Mouse (Mus musculus) heart, embryonic 16.5 days (tissue): ENCODE measurements around the gene Zfp207. TPM values are rescaled to one million over a fixed set of nuclear protein-coding genes. Genes with fewer than 3 reads are reported as not detected.
"Not testable (repeated sequence)": the region's sequence is repeated elsewhere in the genome, so short reads cannot be mapped to it uniquely, and the experiment has no call there.

Experiments used
- ATAC-seq: fragments of 200-750 bp; cut with Nextera tagmentation; replicated peaks from 2 replicates; pipeline ENCODE4 v1.8.0; 2017; ENCODE audit warnings: moderate number of reproducible peaks; ENCODE audit not compliant: insufficient read depth, low FRiP score; ENCODE audit errors: extremely low read depth
- H3K27ac ChIP-seq: fragments of 300-500 bp; sonication (generic); 2 replicates; pipeline ENCODE4 v1.5.1; 2014; ENCODE audit warnings: mild to moderate bottlenecking, low read length, control low read depth, moderate library complexity
- H3K27me3 ChIP-seq: fragments of 300-500 bp; sonication (generic); 2 replicates; pipeline ENCODE4 v1.6.1; 2014; ENCODE audit warnings: low read length, mixed read lengths; ENCODE audit not compliant: control insufficient read depth, insufficient read depth
- H3K36me3 ChIP-seq: fragments of 300-500 bp; sonication (generic); 2 replicates; pipeline ENCODE4 v1.6.1; 2014; ENCODE audit not compliant: control insufficient read depth, insufficient read depth
- H3K4me1 ChIP-seq: fragments of 300-500 bp; sonication (generic); 2 replicates; pipeline ENCODE4 v1.6.1; 2014; ENCODE audit warnings: low read length, mixed read lengths; ENCODE audit not compliant: control insufficient read depth, insufficient read depth
- H3K4me2 ChIP-seq: fragments of 300-500 bp; sonication (generic); 2 replicates; pipeline ENCODE4 v1.6.1; 2014; ENCODE audit warnings: low read depth, mild to moderate bottlenecking, control low read depth, low read length
- H3K4me3 ChIP-seq: fragments of 300-500 bp; sonication (generic); 2 replicates; pipeline ENCODE4 v1.5.1; 2014; ENCODE audit warnings: mild to moderate bottlenecking, control low read depth, low read length
- H3K9ac ChIP-seq: fragments of 300-500 bp; sonication (generic); 2 replicates; pipeline ENCODE4 v1.6.1; 2014; ENCODE audit warnings: low read length, control low read depth
- H3K9me3 ChIP-seq: fragments of 300-500 bp; sonication (generic); replicated peaks from 2 replicates; pipeline ENCODE4 v1.6.1; 2016; ENCODE audit warnings: low read length; ENCODE audit not compliant: control insufficient read depth
- WGBS: fragments of 180-500 bp; shearing (Covaris S2); extraction: QIAGEN DNeasy Blood & Tissue Kit; methylation state at CpG from one replicate; pipeline ENCODE4 v1.1.7; 2014; 5-methylcytosine and 5-hydroxymethylcytosine counted together
- polyA plus RNA-seq: library from polyadenylated mRNA; unstranded; fragments of >200 nt; fragmentation: Nextera tagmentation; extraction: Ambion mirVana; gene quantifications from 2 replicates; pipeline ENCODE4 v1.2.1, GENCODE M21; 2015

Zfp207 gene
- polyA plus RNA-seq, 1 experiment from 2014 or later, result 155 TPM

DNA sequence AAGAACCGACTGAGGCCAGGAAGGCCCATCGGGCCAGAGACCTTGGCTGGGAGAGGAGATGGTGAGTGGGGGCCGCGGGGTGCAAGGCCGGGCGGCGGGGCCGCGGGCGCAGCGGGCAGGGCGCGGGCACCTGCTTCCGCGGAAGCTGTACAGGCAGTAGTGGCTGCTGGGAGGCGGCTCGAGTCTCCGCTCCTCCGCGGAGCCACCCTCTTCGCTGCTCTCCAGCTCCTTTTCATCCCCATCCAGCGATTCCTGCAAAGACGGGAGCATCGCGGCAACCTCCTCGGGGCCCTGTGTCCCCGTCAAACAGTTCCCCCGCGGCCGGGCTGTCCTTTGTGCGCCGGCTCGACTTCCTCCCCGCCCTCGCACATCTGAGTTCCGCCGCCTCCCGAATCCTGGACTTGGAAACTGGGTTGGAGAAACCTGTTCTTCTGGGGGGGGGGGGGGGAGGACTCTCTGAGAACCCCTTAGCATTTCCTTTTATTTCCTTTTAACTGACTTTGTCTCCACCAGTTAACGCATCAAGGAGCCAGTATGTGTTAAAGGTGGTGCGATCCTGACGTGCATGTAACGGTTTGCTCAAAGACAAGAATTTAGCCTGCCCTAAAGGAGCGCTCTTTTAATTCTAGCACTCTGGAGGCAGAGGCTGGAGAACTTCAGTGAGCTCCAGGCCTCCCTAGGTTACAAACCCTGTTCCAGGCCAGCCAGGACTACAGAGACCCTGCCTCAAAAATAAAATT lies 5.2 kb upstream of the Zfp207 start, which contains the start of gene 5730455P16Rik:
TSS of gene 5730455P16Rik (minus strand) at position 323 of the 740 bp plus-strand sequence.
- peak within 1 kb of the TSS; percentile 85 for H3K27ac ChIP-seq
- H3K9ac ChIP-seq, result peak within 1 kb of the TSS; percentile 97
- under 1% methylated on average over 37 of the region's 43 CpGs for WGBS
- H3K4me1 ChIP-seq, result peaks cover 13% of the 10 kb centered on the region
- H3K9me3 ChIP-seq, result no peaks in the 10 kb centered on the region
- no peaks in the 10 kb centered on the region for H3K27me3 ChIP-seq
- ATAC-seq, result peak; percentile 79
- H3K4me3 ChIP-seq, result peak within 1 kb of the TSS; percentile 95
- peaks cover 12% of the 10 kb centered on the region for H3K36me3 ChIP-seq
- H3K4me2 ChIP-seq, result peak within 1 kb of the TSS; percentile 97

DNA sequence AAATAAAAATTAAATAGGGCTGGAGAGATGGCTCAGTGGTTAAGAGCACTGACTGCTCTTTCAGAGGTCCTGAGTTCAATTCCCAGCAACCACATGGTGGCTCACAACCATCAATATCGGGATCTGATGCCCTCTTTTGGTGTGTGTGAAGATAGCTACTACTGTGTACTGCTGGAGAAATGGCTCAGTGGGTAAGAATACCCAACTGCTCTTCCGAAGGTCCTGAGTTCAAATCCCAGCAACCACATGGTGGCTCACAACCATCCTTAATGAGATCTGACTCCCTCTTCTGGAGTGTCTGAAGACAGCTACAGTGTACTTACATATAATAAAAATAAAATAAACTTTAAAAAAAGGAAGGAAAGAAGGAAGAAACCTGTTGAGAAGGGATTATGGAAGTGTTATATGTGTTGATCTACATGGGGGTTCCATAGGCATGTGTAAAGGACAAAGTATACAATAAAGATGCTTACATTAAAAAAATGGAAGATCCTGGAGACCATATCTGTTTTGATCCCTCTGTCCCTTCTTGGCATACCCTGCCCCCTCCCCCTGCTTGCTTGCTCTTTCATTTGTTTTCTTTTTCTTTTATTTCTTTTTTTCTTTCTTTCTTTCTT lies 4.5 kb upstream of the Zfp207 start:
- not testable (repeated sequence) for ATAC-seq, H3K27me3 ChIP-seq, H3K36me3 ChIP-seq, H3K9me3 ChIP-seq
- 63% methylated on average over 2 of the region's 2 CpGs for WGBS
- H3K27ac ChIP-seq, result peak overlapping the region; percentile 85
- H3K9ac ChIP-seq, result peak overlapping the region; percentile 97
- H3K4me1 ChIP-seq, result peaks cover 13% of the 10 kb centered on the region
- peak overlapping the region; percentile 97 for H3K4me2 ChIP-seq
- H3K4me3 ChIP-seq, result peak overlapping the region; percentile 95

DNA sequence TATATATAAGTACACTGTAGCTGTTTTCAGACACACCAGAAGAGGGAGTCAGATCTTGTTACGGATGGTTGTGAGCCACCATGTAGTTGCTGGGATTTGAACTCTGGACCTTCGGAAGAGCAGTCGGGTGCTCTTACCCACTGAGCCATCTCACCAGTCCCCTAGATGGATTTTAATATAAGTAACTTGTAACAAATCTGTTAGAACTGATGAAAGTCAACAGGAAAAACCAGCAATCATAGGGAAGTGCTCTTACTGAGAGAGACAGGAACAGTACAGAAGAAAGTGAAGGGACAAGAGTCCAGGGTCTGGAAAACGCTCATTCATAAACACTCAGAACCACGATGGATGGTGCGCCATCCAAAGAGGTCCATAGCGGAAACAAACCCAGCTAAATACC lies 3.9 kb upstream of the Zfp207 start:
- H3K9ac ChIP-seq, H3K27me3 ChIP-seq, H3K4me3 ChIP-seq, ATAC-seq, H3K36me3 ChIP-seq, H3K4me2 ChIP-seq, H3K27ac ChIP-seq, H3K9me3 ChIP-seq: not testable (repeated sequence)
- whole genome bisulfite sequencing, result 92% methylated on average over 7 of the region's 7 CpGs
- H3K4me1 ChIP-seq, result peaks cover 13% of the 10 kb centered on the region

GRCm38 (mm10) chr11:80382626-80383018 lies 457 bp upstream of the Zfp207 start:
- ATAC-seq, result no peak
- WGBS, result 5% methylated on average over 12 of the region's 12 CpGs

DNA sequence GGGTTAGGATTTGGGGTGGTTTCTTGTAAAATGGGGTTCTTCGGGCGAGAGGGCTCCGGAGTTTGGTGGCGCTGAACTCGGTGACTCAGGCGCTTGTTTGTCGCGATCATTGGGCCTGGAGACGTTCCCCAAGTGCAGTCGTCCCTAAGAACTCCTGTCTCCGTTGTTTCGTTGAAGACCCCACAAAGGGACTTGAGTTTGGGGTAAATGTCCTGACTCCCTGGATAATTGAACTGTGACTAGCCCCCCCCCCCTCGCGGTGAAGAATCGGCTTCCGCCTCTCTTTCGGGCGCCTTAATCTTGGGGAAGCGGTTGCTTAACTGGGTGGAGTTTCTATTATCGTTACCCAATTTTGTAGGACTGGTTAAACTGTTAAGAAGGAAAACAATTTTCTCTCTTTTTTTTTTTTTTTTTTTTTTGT lies 557 bp downstream of the Zfp207 start:
- Histone ChIP-seq H3K4me1 (peaks cover 29% of the 10 kb centered on the region), H3K9ac (peak overlapping the region; percentile 93), H3K4me2 (no peak overlapping the region), H3K4me3 (peak overlapping the region; percentile 70), H3K9me3 (no peaks in the 10 kb centered on the region), H3K27ac (peak overlapping the region; percentile 85), H3K36me3 (peaks cover 18% of the 10 kb centered on the region), H3K27me3 (no peaks in the 10 kb centered on the region)
- under 1% methylated on average over 20 of the region's 20 CpGs for WGBS
- peak; percentile 14 for ATAC-seq

More at GRCm38 (mm10) chr11:80382626-80383018, 457 bp upstream of the Zfp207 start:
- H3K4me3 ChIP-seq, result peak overlapping the region; percentile 70
- H3K4me2 ChIP-seq, result peak overlapping the region; percentile 65
- H3K9me3 ChIP-seq, result no peaks in the 10 kb centered on the region
- H3K4me1 ChIP-seq, result peaks cover 32% of the 10 kb centered on the region
- H3K27me3 ChIP-seq, result no peaks in the 10 kb centered on the region
- H3K36me3 ChIP-seq, result peaks cover 8% of the 10 kb centered on the region; the same call in 1 of the 2 replicates
- peak overlapping the region; percentile 74 for H3K9ac ChIP-seq
- peak overlapping the region; percentile 85 for H3K27ac ChIP-seq

GRCm38 (mm10) chr11:80384461-80384860 lies 1.4 kb downstream of the Zfp207 start:
- H3K9me3 ChIP-seq, result no peaks in the 10 kb centered on the region
- H3K4me1 ChIP-seq, result peaks cover 29% of the 10 kb centered on the region
- peak overlapping the region; percentile 76 for H3K4me2 ChIP-seq
- peak overlapping the region; percentile 57 for H3K9ac ChIP-seq
- H3K36me3 ChIP-seq, result peaks cover 24% of the 10 kb centered on the region
- no peak for ATAC-seq
- no peak overlapping the region for H3K27ac ChIP-seq
- no peaks in the 10 kb centered on the region for H3K27me3 ChIP-seq
- H3K4me3 ChIP-seq, result peak overlapping the region; percentile 58

DNA sequence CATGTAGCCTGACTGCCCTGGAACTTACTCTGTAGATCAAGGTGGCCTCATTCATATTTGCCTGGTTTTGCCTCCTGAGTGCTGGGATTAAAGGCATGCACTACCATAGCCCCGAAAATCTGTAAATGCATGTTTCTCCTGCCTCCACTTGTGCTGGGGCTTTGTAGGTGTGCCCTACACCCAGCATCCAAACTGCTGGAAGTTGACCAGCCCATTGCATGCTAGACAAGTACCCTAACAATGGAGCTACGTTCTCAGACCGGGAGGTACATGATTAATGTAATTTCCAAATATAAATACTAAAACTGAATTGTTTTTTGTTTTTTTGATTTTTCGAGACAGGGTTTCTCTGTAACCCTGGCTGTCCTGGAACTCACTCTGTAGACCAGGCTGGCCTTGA lies 2.0 kb downstream of the Zfp207 start:
- H3K27ac ChIP-seq, result no peak overlapping the region

GRCm38 (mm10) chr11:80386790-80387189 lies 3.7 kb downstream of the Zfp207 start:
- 39% methylated on average over 2 of the region's 2 CpGs for WGBS
- Histone ChIP-seq H3K27ac (no peak overlapping the region), H3K36me3 (peaks cover 32% of the 10 kb centered on the region), H3K4me1 (peaks cover 29% of the 10 kb centered on the region), H3K9ac (no peak overlapping the region), H3K9me3 (no peaks in the 10 kb centered on the region), H3K4me2 (0 out of 2 replicates have a peak overlapping the region, but pooled peaks have one; percentile 3), H3K27me3 (no peaks in the 10 kb centered on the region), H3K4me3 (no peak overlapping the region)
- ATAC-seq, result no peak

More for the DNA sequence above, 2.0 kb downstream of the Zfp207 start:
- peaks cover 26% of the 10 kb centered on the region for H3K36me3 ChIP-seq
- no peaks in the 10 kb centered on the region for H3K27me3 ChIP-seq
- peaks cover 29% of the 10 kb centered on the region for H3K4me1 ChIP-seq
- H3K4me2 ChIP-seq, result peak overlapping the region; percentile 76
- ATAC-seq, result no peak
- peak overlapping the region; percentile 58 for H3K4me3 ChIP-seq
- WGBS, result 37% methylated on average over 4 of the region's 4 CpGs
- H3K9me3 ChIP-seq, result no peaks in the 10 kb centered on the region
- H3K9ac ChIP-seq, result peak overlapping the region; percentile 57

- Histone ChIP-seq H3K4me2 (no peak overlapping the region), H3K9ac (no peak overlapping the region), H3K36me3 (peaks cover 48% of the 10 kb centered on the region), H3K4me1 (peaks cover 22% of the 10 kb centered on the region), H3K4me3 (no peak overlapping the region), H3K9me3 (no peaks in the 10 kb centered on the region), H3K27me3 (no peaks in the 10 kb centered on the region), H3K27ac (no peak overlapping the region)
- 85% methylated on average over 1 of the region's 1 CpGs for WGBS
- no peak for ATAC-seq
Observed at GRCm38 (mm10) chr11:80389885-80390284, 6.8 kb downstream of the Zfp207 start.
